Mouse (Mus musculus) heart, adult 9 months (tissue): ENCODE measurements at regions not wholly inside any gene's neighbourhood (a gene's known extent, or its start where the extent isn't known, plus 50 kb on each side); places are given as distances from the start of the nearest gene placed in this dataset.

Source experiments
- DNase-seq, 2 experiments: peaks; one replicate each; pipeline ENCODE4 v3.0.0; 2022; ENCODE audit warnings: low spot score in 2 of 2

DNA sequence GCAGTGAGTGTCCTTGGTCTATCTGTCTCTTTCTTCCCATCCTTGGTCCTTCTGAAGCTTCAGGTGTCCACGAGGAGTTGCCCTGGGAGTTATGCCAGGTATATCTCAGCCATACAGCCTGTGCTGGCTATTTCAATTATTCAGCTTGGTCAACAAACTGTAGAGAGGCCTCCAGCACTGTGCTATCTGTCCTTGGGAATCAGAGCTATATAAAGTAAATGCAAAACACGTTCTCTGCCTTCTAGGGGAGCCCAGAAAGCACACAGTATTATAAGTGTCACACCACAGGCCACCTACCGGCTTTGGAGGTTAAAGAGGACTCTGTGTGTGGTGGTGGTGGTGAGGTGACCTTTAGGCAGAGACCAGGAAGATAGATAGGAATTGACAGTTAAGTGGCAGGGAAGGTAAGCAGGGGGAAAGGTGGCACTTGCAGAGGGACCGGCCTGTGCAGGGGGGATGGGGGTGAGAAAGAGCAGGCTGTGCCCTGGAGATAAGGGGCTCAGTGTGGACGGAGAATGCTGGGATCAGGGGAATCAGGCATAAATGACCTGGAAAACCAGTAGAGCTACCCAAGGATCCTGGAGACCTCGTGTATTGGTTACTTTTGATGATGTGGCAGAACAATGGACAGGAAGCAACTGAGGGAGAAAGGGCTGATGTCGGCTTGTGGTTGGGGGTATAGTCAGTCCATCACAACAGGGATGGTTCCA lies 425.9 kb downstream of the Fut8 start:
- DNase-seq: no peak

- no peak for DNase-seq
Observed at GRCm38 (mm10) chr12:77666411-77666810, 428.5 kb downstream of the Fut8 start.

- no peak for DNase-seq
Observed at GRCm38 (mm10) chr12:77667151-77667874, 429.4 kb downstream of the Fut8 start.

DNA sequence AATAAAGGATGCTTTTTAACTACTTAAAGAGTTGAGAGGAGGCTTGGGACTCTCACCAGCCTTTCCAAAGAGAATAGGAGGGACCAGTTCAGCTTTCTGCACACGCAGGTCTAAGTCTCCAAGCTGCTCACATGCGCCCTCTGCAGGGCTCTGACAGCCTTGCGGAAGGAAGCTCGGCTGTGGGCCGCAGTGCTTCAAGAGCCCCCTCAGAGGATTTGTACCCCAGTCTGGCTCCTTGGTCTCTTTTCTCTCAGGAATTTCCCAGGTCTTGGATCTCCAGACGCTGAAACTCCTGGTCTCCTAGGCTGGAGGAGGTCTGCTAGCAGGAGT lies 429.9 kb downstream of the Fut8 start:
- DNase-seq: peak; percentile 2 to 33

GRCm38 (mm10) chr12:77670531-77670930 lies 432.6 kb downstream of the Fut8 start:
- no peak for DNase-seq

DNA sequence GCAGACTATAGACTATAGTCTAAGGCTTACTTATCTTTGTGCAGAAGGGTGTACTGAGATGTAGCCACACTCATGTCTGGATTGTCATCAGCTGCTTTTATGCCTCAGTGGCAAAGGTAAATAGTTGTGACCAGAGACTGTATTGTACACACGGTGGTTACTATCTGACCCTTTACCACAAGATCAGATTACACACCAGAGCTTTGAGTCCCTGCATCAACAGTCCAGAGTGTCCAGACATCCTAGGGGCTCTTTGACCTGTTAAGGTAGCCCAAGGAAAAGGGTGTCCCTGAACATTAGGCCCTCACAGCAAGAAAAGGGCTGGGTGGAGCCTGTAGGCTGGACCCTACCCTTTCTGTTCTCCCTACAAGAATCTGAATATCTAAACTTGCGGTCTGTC lies 436.4 kb downstream of the Fut8 start:
- no peak for DNase-seq

- peak in 1 of 2 experiments; percentile 6 for DNase-seq
Observed at GRCm38 (mm10) chr12:77674755-77675154, 436.8 kb downstream of the Fut8 start.

DNA sequence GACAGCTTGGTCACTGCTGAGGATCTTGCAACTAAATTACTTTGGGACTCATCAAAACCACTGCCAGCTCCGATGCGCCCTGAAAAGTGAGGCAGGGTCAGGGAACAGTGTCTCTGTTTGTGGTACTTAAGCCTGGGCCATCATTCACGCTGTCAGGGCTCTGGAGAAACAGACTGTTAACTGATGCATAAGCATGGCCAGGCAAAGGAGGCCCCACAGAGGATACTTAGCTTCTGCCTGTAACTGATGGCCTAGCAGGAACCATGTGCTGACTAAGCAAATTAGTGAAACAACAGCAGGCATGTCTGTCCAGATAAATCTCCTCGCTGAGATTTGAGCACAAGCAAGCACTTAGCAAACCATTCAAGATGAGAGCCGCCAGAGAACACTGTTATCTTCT lies 440.1 kb downstream of the Fut8 start:
- no peak for DNase-seq

DNA sequence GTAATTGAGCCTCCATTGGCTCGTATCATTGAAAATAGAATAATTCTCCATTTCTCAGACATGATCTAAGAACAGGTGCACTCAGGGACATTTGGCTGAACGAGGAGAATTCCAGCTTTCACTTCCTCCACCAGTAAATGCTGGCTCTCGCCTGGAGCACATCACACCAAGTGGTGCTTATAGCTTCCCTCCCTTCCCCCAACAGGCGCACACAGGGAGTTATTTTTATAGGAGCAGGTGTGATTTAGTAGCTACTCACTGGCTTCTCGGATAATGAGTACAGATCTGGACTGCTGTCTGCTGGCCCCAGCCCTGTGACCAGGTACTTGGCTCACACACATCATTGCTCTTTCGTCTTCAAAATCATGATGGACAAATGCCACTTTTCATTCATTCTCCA lies 456.2 kb downstream of the Fut8 start:
- no peak for DNase-seq

GRCm38 (mm10) chr12:77696039-77696631 lies 458.2 kb downstream of the Fut8 start:
- no peak for DNase-seq

DNA sequence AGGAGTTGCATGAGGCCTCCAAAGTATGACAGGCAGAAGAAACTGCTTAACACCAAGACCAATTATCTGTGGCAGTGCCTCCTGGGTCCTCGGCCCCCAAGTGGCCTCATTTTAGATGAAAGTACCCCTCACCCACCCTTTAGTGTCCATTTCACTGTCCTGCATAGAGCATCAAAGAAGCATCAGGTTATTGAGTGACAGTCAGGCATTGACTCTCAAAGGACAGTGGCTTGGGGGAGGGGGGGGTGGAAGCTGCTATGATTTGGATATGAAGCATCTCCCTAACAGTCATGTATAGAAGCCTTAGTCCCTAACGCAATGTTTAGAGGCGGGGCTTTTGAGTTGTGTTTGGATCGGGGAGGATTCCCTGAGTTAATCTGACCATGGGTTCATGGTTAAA lies 458.7 kb downstream of the Fut8 start:
- no peak for DNase-seq

- peak; percentile 24 to 30 for DNase-seq
Observed at GRCm38 (mm10) chr12:77698088-77698487, 460.2 kb downstream of the Fut8 start.

GRCm38 (mm10) chr12:77699896-77700605 lies 462.1 kb downstream of the Fut8 start:
- no peak for DNase-seq

GRCm38 (mm10) chr12:77715506-77715905 lies 477.6 kb downstream of the Fut8 start:
- no peak for DNase-seq

GRCm38 (mm10) chr12:77715979-77716378 lies 478.1 kb downstream of the Fut8 start:
- DNase-seq: no peak

DNA sequence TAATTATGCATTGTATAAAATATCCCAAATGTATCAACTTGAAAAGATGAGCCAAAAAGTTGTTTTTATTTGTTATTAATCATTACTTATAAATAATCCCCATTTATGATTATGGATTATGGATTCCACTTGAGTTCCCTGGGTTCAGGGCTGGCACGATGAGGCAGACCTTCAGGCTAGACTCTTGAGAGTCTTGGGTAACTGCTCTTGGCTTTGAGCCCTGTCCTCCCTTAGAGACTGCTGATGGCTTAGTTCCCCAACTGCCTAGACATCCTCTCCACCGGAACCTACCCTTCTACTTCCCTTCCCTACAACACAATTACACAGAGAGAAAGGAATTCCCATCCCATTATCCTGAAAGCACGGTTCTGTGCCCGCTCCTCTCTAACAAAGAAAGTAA lies 466.3 kb upstream of the Gm6657 start:
- no peak for DNase-seq

DNA sequence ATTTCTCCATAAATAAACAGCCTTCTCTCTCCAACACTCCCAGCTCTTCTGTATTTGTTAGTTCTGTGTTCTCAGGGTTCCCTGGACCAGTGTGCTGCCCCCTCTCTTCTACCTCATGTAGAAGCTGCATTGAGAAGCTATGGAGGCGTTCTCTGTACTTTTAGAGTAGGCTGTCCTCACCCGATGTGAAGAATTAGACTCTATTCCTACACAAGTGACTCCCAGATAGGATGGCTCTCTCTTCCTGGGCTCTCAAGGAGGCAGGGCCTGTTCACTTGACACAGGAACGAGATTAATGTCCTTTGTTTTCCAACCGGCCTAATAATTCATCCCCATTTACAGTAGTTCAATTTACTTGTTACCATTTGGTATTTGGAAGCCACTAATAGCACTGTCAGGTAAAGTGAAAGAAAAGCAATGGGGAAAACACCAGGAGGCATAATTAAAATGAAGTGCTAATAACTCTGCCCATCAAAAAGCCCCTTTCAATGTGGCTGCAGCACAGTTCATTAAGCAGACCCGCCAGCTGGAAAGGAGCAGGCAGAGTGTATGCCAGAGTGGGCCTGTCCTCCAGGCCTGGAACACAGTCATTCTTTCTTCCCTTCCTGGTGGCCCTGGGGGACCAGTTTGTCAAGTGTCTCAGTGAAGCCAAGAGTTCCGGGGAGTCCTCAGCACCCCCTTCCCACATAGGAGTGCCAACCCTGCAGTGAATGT lies 454.8 kb upstream of the Gm6657 start:
- DNase-seq: peak; percentile 25 to 53

DNA sequence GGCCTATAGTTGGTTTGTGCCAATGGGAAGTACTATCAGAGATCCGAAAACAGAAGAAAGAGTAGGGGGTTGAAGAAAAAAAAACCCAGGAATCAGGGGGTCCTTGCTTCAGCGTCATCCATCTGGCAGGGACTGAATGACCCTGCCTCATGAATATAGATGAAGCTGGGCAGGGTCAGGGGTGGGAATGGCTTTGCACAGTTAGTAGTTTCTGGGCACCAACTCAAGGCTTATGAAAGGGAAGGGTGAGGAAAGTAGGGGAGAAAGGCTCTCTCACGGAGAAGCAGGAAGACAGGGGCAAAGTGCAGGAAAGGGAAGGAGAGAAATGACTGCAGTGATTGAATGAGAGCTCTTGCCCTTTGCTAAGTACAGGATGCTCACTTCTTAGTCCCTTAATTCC lies 451.3 kb upstream of the Gm6657 start:
- no peak for DNase-seq

- no peak for DNase-seq
Observed at GRCm38 (mm10) chr12:77749438-77750007, 444.5 kb upstream of the Gm6657 start.

GRCm38 (mm10) chr12:77752181-77752580 lies 441.9 kb upstream of the Gm6657 start:
- DNase-seq: no peak

- DNase-seq: peak; percentile 21 to 44
Observed at GRCm38 (mm10) chr12:77756021-77756420, 438.0 kb upstream of the Gm6657 start.
